Mouse (Mus musculus): ENCODE measurements around the gene Hist1h2bj.
A peak's percentile ranks its signal among the peaks of the same experiment; 100 is the strongest.

Gene Hist1h2bj

DNA sequence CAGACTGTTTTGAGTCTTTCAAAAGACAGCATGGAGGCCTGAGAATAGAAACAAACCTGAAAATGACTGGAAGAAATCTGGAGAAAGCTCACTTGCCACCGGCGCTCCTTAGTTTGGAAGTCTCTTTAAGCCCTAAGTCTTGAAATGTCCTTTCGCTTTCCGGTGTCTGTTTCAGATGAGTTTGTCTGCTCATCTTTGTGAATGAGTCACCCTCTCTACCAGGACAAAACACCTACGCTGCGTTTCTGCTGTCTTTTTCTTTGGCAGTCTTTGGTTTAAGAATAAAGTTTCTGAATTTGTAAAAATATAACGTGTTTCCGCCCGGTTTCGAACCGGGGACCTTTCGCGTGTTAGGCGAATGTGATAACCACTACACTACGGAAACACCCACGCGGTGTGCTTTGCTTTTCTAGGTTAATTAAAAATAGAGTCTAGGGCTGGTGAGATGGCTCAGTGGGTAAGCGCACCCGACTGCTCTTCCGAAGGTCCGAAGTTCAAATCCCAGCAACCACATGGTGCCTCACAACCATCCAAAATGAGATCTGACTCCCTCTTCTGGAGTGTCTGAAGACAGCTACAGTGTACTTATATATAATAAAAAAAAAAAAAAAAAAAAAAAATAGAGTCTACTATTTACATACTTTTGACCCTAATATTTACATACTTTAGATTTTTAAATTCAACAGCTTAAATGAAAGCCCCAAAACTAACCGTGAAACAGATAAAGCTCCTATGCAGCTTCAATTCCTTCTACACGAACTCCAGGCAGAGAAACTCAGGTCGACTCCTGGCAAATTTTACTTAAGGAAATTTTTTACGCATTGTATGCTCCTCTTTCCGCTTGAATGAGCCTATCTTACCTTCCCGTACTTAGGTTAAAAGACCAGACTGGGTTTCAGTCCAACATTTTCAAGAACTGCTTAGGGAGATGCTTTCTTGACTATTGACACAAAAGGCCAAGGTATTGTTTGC, 27.2 kb upstream of the Hist1h2bj start:
- no peak for DNase-seq

DNA sequence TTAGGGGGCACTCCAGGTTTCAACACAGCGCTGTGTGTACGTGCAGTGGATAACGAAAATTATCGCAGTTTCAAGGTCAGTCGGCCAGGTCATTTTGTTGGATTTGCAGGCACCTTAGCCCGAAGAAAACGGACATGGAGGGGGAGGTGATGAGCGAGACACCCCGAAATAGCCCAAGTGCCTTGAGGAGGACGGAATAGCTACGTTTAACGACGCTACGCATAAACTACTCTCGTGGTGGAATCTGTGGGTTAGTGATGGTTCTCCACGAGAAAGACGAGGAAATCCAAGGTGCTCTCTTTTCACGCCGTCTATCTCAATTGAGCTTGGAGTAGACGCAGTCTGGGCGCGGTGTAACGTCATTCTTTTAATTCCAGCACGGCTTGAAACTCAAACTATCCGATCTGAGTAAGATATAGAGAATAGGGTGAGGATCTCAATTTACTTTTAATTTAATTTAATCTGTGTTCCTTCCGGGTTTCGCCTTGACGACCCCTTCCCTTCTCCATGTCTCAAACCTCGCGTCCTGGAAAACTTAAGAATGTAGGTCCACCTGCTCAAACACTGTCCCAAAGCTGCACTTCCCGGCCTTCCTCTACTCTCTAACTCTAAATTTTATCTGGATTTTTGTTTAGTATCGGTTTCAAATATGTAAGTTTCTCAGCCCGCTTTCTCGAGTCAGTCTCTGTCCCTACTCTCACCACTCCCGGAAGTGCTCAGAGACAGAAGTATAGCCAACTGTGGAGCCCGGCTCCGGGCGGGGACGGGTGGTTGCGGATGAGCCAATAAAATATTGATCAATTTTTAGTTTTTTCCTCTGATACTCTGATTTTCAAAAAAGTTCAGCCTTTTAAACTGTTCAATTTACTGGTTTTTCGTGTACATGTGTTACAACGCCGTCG, 22.8 kb upstream of the Hist1h2bj start:
- DNase-seq: no peak

DNA sequence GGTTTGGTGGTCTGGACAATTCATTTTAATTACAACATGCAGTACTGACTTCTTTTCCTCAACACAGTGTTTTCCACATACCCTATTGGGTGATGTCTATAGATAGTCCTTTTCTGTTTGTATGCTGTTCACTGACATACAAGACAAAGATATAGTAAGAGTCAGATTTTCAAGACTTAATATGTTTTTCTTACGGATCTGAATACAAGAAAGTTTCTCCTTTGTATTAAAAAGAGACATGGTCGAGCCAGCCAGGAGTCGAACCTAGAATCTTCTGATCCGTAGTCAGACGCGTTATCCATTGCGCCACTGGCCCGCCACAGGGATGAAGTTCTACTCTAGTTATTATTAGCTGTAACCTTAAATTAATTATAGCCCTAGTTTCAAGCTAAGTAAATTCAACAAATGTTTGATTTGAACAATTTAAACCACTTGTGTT, 22.1 kb upstream of the Hist1h2bj start:
- no peak for DNase-seq

DNA sequence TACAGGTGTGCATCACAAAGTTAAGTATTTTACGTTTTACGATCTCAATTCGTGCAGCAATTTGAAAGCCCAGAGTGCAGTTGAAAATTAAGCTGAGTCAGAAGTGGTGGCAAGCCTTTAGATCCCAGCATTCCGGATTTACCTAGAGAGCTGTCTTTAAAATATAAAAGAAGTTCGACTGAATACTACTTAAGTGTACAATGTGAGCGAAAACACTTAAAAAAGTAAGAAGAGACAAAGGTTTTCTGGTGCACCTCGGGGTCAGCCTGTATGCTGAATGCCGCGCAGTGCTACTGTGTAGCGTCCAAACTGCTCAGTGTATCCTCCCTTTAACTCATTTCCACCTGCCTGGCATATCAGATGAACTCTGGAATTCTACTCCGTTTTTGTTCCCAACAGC, 21.4 kb upstream of the Hist1h2bj start:
- no peak for DNase-seq

DNA sequence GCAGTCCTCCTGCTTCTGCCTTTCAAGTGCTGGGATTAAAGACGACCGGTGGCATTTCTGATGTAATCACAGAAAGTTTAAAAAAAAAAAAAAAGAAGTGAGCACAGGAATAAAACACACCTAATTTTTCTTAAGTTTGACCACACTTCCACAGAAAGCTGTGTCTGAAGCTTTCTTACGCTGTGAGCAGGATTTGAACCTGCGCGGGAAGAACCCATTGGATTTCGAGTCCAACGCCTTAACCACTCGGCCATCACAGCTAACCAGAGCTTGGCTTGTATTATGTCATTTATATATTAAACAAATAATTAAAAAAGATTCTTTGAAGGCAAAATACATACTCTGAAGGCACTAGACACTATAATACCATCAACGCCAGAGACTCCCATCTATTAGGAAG, 20.8 kb upstream of the Hist1h2bj start:
- peak; percentile 69 for DNase-seq

DNA sequence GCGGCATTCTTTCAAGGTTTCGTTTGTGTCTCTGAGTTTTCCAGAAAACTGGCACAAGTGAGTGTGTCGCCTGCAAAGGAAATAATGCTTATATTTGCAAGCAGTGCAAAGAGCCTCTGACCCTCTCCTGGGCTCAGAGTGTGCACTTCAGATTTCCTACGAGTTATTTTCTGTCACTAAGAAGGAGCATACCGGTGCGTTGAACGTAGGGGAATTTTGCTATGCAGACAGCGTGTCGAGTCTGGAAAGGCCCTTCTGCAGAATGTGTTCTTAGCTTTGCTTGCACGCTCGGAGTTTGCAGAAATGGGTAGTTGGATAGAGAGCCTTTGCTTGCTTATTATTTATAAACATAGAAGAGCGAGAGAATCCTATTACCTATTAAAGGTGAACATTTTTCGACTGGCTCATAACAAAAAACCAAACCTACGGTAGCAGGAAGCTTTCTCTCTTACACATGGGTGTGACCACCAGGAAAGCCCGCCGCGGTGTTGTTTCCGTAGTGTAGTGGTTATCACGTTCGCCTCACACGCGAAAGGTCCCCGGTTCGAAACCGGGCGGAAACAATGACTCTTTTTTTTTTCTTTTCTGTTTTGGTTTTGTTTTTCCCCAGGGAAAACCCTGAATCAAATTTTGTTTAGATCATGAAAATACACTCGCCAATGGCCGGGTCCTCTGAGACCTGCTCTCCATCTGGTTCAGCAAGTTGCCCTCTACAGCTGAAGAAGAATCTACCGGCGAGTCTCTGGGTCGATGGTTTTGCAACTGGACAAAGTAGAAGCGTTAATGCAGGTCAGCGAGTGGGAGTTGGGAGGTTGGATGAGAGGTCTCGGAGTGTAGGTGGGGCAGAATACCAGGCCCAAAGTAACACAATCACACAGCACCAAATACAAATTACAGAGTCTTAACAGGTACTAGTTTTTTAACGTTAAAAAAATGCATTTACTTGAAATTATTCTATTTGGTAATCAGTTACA, 16.7 kb upstream of the Hist1h2bj start:
- DNase-seq: peak; percentile 76

DNA sequence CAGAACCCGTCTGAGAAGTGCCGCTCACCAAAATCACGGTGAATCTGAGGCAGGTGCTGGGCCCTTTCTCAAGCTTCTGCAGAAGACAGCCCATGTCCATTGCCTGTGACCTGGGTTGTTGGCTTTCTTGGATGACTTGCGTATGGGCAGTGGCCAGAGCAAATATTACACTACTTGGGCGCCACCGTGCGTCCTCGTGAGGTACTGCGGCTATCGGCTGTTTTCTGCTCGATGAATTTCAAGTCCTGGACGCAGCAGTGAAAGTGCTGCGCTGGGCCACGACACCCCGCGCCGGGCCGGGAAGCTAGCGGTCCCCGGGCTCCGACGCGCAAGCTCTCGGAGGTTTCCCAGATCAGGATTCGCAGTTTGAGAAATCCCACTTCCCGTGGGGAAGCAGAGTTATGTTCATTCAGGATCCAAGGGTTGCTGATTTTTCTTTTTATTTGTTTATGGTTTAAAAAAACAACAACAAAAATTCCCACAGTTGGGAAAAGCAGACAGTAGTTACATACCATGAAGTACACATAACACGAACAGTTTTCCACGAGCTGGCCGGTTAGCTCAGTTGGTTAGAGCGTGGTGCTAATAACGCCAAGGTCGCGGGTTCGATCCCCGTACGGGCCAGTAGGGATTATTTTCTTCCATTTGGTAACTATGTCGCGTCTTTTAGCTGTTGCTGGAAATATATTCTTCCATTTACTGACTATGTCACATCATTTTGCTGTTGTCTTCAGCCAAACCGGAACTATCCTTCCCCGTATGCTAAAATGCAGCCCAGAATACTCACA, 14.1 kb upstream of the Hist1h2bj start:
- DNase-seq: peak; percentile 96

DNA sequence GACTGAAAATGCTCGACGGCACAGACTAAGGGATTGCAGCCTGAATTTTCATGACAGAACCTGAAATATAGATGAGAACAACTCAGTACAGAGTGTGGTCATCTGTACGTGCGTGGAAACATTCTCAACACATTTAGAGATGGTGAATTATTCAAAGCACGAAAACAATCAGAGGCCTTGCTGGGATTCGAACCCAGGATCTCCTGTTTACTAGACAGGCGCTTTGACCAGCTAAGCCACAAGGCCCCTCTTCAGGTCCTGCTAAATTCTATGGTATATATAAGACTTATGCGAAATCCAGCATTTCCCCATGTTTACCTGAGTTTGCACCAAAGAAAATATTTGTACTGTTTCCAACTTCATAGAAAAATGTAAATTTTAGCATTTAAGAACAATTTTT, 13.1 kb upstream of the Hist1h2bj start:
- DNase-seq: no peak

DNA sequence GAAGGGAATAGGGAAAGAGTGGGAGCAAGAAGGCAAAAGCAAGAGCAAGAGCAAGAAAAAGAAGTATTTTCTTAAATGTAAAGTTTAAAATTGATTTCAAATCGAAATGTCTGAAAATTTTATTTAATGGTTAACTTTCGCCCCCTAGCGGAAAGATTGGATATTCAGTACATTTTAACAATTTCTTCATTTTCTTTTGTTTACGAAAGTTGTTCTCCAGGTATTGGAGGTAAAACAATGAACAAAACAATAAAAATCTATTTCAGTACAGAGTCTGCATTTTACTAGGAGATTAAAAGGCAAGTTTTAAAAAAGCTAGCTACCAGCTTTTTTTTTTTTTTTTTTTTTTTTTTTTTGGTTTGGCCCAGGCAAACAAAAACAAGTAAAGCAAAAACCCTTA, 12.5 kb upstream of the Hist1h2bj start:
- no peak for DNase-seq

DNA sequence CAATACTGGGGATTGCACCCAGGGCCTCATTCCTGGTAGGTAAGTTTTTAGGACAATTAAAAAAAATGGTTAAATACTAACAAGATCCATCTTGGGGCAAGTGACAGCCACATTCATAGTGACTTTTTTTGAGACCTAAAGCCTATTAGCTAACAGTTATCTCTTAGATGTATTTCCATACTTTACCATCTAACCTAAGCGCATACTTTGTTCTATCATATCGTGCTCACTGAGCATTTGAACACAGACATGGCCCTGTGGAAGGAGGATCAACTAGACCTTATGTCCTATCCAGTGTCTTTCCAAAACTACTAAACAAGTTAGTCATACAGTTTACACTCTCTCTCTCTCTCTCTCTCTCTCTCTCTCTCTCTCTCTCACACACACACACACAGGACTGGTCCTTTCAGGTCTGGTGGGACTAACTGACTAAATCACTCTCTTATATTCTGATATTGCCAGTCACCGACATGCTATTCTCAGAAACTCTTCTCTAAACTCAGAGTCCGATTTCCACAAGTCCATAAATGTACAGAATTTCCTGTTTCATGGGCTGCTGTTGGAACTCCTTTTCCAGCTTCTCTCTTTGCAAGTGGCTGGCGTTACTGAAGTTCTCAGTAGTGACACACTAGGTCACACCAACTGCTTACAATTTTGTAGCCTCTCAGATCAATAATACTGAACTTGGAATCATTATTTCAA, 9.1 kb upstream of the Hist1h2bj start:
- DNase-seq: no peak

DNA sequence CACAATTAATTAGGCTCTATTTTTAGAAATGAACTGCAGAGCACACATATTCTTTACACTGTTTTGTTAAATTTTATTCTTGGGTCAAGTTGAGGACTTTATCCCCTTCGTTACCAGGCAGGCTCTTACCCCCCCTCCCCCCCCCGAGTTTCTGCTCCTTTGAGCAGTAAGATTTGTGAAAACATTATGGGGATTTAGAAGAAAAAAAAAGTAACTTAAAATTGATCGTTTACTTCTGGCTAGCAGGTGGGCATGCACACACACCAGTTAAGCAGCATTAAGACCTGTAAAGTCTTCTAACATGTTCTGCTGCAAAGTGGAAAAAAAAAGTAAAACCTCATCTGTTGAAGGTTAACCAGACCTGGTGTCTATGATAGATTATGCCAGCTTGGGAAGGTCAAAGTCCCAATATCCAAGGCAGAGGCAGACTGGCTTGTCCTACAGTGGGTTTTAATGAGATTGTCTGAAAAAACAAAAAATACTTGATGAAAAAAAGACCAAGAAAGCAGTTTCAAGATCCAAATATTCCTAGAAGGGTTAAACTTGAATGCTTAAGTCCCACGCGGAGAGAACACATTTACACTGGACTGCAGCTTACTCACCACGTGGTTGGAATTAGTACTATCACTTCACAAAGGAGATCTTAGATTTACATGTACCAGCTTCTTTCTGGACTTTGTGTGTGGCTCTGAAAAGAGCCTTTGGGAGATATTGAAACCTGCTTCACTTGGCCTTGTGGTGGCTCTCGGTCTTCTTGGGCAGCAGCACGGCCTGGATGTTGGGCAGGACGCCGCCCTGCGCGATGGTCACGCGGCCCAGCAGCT, 8.4 kb upstream of the Hist1h2bj start:
- no peak for DNase-seq

DNA sequence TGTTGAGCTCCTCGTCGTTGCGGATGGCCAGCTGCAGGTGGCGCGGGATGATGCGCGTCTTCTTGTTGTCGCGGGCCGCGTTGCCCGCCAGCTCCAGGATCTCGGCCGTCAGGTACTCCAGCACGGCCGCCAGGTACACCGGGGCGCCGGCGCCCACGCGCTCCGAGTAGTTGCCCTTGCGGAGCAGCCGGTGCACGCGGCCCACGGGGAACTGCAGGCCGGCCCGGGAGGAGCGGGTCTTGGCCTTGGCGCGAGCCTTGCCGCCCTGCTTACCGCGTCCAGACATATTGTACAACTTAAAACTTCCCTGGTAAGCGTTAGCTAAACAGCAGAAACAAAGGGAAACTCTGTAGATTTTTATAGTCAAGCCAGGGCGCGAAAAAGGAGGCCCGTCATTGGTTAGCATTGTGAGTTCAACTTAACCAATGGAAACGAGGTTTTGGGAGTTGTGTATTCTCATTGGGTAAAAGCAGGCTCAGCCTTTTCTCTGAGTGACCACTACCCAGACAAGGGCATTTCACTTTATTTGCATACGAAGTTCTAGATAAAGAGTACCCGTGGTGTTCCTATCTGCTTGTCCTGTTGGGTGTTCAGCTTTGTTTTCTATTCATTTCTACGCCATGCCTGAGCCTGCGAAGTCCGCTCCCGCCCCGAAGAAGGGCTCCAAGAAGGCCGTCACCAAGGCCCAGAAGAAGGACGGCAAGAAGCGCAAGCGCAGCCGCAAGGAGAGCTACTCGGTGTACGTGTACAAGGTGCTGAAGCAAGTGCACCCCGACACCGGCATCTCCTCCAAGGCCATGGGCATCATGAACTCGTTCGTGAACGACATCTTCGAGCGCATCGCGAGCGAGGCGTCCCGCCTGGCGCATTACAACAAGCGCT, 7.5 kb upstream of the Hist1h2bj start, which contains the start of the genes Hist1h2ah and Hist1h2bk:
Gene Hist1h2ah, minus strand, starts transcription at position 302 of the 882 bp plus-strand sequence.
Gene Hist1h2bk, plus strand, starts transcription at position 604 of the 882 bp plus-strand sequence.
- DNase-seq: peak; percentile 73

DNA sequence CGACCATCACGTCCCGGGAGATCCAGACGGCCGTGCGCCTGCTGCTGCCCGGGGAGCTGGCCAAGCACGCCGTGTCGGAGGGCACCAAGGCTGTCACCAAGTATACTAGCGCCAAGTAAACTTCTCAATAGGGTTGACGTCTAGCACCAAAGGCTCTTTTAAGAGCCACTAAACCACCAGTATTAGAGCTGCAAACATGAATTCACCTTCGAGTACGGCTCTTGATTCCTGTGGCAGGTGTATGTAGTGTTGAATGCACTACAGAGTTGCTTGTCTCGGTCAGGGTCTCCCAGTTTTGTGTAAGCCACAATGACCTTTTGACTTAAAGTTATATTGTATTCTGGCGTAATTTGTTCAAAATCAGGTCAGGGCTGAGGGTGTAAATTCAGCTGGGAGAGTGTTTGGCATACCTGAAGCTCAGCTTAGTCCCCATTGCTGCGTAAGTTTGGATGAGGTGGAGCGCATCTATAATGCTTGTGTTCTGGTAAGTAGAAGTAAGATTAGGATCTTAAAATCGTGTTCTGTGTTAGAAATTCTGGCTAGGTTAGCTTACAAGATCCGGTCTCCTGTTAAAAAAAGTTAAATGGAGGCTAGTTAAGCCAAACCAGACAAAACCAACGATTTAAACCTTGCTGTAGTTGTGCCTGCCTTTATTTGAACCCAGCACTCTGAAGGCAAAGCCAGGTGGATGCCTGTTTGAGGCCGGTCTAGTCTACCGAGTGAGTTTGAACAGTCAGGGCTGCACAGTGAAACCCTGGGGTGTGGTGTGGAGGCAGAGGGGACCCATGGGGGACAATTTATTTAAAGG, 6.7 kb upstream of the Hist1h2bj start:
- no peak for DNase-seq

DNA sequence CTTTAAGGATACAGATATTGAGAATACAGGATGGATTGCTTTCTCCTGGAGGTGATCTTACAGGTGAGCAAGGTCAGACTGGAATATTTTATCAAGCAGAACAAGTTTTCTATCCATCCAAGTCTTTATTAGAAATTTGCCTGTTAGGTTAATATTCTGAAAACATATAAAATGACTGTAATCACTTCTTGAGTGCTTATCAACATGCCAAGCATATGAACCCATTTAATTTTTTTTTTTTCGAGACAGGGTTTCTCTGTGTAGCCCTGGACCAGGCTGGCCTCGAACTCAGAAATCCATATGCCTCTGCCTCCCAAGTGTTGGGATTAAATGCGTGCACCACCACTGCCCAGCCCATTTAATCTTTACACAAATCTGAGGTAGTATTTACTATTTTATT, 6.0 kb upstream of the Hist1h2bj start:
- no peak for DNase-seq

DNA sequence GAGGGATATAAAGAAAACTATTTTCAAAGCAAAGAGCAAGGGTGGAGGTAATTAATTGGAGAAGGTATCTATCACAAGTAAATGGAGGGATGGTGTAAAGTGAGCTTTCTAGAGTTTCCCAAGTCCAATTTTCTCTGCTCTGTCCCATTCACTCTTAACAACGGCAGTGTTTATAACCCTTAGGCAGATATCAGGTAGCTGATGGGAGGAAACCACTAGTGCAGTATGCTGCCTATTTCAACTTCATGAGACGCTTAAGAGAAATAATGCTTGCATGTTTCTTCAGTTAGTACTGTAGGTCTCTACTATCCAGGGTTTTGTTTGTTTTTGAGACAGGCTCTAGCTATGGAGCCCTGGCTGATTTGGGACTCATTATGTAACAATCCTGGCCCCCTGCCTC, 5.6 kb upstream of the Hist1h2bj start:
- DNase-seq: no peak

DNA sequence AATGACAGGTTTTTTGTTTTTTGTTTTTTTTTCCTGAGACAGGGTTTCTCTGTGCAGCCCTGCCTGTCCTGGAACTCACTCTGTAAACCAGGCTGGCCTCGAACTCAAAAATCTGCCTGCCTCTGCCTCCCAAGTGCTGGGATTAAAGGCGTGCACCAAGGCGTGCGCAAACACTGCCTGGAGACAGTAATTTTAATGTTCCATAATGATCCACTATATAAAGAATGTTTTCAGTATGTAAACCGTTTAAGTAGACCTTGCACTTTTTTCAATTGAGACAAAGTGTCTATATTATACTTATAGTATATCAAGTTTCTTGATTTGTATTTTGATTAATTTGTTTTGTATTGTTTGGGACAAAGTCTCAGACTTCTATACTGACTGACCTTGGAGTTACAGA, 3.6 kb upstream of the Hist1h2bj start:
- DNase-seq: no peak

DNA sequence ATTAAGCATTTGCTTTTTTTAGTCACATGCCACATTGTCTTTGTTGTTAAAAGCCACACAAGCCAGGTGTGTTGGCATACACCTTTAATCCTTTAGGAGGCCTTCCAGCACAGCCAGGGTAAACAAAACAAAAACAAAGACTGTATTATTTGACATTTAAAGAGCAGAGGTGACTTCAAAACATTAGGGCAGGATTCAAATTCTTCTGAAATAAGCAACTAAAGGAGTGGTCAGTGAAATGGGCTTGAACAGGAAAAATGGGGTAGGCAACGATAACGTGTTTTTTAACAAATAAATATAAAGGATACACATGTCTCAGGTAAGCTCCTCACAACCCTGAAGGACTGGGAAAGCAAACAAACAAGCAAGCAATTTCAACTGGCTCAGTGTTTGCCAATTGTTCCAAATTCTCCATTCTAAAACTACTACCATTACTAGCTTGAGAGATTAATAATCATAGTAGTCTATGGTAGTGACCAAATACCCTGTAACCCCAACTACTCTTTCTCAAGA, 3.0 kb upstream of the Hist1h2bj start:
- no peak for DNase-seq
